Mouse (Mus musculus) embryonic fibroblast, embryonic 13.5 days (primary cell): ENCODE data around the gene Rpusd2.

Experiments
- CTCF ChIP-seq: IDR thresholded peaks from 2 replicates; pipeline ENCODE4 v1.5.1; 2011; ENCODE audit warnings: mild to moderate bottlenecking, control low read depth, low read length, moderate library complexity, borderline replicate concordance; ENCODE audit not compliant: insufficient read depth
- POLR2A ChIP-seq: IDR thresholded peaks from 2 replicates; pipeline ENCODE4 v1.6.1; 2011; ENCODE audit warnings: low read depth, mild to moderate bottlenecking, control low read depth, low read length, moderate library complexity

- TF ChIP-seq POLR2A (no peak), CTCF (no peak)
These were observed 35.5 kb upstream of the Rpusd2 start for GRCm38 (mm10) chr2:118999025-118999639.
